Mouse (Mus musculus) heart, postnatal 4 days (tissue): ENCODE measurements around the gene Traf7. TPM values are rescaled to one million over a fixed set of nuclear protein-coding genes. Genes with fewer than 3 reads are reported as not detected.
A peak's percentile ranks its signal among the peaks of the same experiment; 100 is the strongest.

Source experiments
- DNase-seq: peaks from one replicate; pipeline ENCODE4 v3.0.0; 2021
- total RNA-seq, 2 experiments: library from RNA; stranded (reverse); gene quantifications; 2 replicates each; pipeline ENCODE4 v1.2.3; 2021

The Traf7 gene
- total RNA-seq, 2 experiments from 2014 or later, result 97.6 to 106 TPM

- DNase-seq, result no peak
Observed at GRCm38 (mm10) chr17:24477053-24477984, 50.4 kb downstream of the Traf7 start.

- no peak for DNase-seq
Observed at GRCm38 (mm10) chr17:24476022-24476776, 51.5 kb downstream of the Traf7 start.

- DNase-seq, result no peak
Observed at GRCm38 (mm10) chr17:24475586-24475985, 52.2 kb downstream of the Traf7 start.

DNA sequence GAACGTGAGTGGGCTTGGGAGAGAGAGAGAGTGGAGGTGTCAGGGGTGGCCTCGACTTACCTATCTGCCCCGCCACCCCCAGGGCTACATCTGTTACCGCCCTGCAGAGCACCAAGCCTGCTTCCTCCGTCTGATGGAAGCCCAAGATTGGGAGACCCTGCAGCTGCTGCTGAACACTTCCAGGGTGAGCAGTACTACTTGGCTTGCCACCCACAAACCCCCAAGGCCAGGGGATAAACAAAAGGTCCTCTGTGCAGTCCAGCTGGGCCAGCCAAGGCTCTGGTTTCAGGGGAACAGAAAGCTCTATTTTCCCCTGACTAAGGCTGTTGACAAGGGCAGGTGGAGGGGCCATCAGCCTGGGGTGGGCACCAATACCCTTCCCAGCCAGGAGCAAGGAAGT, 53.2 kb downstream of the Traf7 start:
- DNase-seq, result no peak

GRCm38 (mm10) chr17:24473612-24474275, 54.0 kb downstream of the Traf7 start, which contains the start of gene Bricd5:
Gene Bricd5, plus strand, starts transcription at chr17:24473884.
- no peak for DNase-seq

DNA sequence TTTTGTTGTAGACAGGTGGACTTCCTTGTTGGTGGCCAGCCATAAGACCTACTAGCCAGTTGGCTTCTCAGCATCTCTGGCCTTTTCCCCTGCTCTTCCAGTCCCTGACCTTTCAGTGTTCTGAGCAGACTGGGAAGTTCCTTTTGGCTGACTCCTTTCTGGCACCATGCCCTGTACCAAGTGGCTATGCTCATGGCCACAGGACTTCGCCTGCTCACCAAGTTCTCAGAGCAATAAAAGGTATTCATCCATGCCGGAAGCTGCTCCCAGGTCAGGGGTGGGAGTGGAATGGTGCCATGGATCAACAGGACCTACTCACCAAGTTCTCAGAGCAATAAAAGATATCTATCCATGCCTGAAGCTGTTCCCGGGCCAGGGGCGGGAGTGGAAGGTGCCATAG, 55.2 kb downstream of the Traf7 start:
- peak; percentile 63 for DNase-seq

DNA sequence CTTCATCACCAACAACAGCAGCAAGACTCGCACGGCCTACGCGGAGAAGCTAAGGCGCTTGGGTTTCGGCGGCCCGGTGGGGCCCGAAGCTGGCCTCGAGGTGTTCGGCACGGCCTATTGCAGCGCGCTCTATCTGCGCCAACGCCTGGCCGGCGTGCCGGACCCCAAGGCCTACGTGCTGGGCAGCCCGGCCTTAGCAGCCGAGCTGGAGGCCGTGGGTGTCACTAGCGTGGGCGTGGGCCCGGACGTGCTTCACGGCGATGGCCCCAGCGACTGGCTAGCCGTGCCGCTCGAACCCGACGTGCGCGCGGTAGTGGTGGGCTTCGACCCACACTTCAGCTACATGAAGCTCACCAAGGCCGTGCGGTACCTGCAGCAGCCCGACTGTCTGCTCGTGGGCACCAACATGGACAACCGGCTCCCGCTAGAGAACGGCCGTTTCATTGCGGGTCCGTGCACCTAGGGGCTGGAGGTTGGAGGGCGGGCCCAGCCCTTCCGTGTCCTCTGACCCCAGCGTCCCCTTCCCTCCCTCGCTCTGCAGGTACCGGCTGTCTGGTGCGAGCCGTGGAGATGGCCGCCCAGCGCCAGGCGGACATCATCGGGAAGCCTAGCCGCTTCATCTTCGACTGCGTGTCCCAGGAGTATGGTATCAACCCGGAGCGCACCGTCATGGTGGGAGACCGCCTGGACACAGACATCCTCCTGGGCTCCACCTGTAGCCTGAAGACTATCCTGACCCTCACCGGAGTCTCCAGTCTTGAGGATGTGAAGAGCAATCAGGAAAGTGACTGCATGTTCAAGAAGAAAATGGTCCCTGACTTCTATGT, 56.8 kb downstream of the Traf7 start:
- DNase-seq, result peak; percentile 50

- DNase-seq, result peak; percentile 98
Observed at GRCm38 (mm10) chr17:24469910-24470602, 57.7 kb downstream of the Traf7 start, which contains the start of the genes E4f1 and Pgp. Gene E4f1, minus strand, starts transcription at chr17:24470313. Gene Pgp, plus strand, starts transcription at chr17:24470392.

DNA sequence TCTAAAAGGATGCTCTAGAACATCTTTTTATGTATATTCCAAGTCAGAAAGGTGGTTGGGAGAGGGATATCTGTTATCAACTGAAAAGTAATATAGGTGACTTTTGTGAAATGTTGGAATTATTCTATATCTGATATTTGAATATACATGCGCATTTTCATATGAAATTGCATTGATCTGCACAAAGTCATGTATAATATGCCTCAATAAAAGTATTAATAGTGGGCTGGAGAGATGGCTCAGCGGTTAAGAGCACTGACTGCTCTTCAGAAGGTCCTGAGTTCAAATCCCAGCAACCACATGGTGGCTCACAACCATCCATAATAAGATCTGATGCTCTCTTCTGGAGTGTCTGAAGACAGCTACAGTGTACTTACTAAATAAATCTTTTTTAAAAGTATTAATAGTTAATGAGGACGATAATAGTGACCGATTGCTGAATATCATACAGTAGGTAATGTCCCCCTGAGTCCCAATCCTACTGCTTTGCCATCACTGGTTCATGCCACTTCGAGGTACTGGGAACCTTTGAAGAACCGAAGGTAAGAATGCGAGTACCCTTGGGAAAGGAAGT, 58.3 kb downstream of the Traf7 start:
- no peak for DNase-seq

GRCm38 (mm10) chr17:24468636-24469246, 59.0 kb downstream of the Traf7 start:
- DNase-seq, result no peak

- DNase-seq, result no peak
Observed at GRCm38 (mm10) chr17:24463374-24464133, 64.2 kb downstream of the Traf7 start.

- DNase-seq, result no peak
Observed at GRCm38 (mm10) chr17:24462932-24463331, 64.8 kb downstream of the Traf7 start.

DNA sequence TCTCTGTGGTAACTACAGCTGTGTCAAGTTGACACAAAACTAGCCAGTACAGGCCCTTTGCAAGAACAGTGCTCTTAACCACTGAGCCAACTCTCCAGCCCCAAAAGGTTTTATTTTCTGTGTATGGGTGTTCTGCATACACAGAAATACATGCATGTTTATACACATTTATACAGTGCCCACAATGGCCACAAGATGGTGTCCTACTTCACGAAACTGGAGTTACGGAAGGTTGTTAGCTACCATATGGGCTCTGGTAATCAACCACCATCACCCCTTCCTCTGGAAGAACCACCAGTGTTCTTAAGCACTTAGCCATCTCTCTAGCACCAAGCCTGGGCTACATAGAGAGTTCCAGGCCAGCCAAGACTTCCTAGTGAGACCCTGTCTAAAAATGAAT, 66.2 kb downstream of the Traf7 start:
- DNase-seq, result no peak

Other genes starting within 250 kb of the Traf7 start
- gene Abca17, start 176.9 kb downstream of the Traf7 start, total RNA-seq, result under 1 TPM in 1 of 2 experiments, not detected in 1; 0.05 TPM
- 10 to 100 TPM; 14.7 to 16.8 TPM for gene Abca3, start 176.0 kb downstream of the Traf7 start, total RNA-seq
- gene Rnps1, start 113.4 kb downstream of the Traf7 start, total RNA-seq, result 100 to 1,000 TPM; 130 to 135 TPM
- gene Eci1, start 101.3 kb downstream of the Traf7 start, total RNA-seq, result 100 to 1,000 TPM; 323 to 342 TPM
- 1 to 10 TPM; 1.0 to 1.5 TPM for gene Dnase1l2, start 84.8 kb downstream of the Traf7 start, total RNA-seq
- 10 to 100 TPM; 17.3 to 19.3 TPM for gene E4f1, start 57.6 kb downstream of the Traf7 start, total RNA-seq
- 10 to 100 TPM; 46.5 to 49.3 TPM for gene Pgp, start 57.5 kb downstream of the Traf7 start, total RNA-seq
- under 1 TPM in 1 of 2 experiments, not detected in 1; 0.29 TPM for gene Bricd5, start 54.1 kb downstream of the Traf7 start, total RNA-seq
- gene Mlst8, start 48.9 kb downstream of the Traf7 start, total RNA-seq, result 10 to 100 TPM; 14.9 to 16.3 TPM
- under 1 TPM; 0.34 to 0.91 TPM for gene Caskin1, start 39.3 kb downstream of the Traf7 start, total RNA-seq
- gene Rab26, start 6.3 kb upstream of the Traf7 start, total RNA-seq, result under 1 TPM; 0.27 to 0.38 TPM
- gene Pkd1, start 21.9 kb upstream of the Traf7 start, total RNA-seq, result 10 to 100 TPM; 50.1 to 52.6 TPM
- gene Tsc2, start 104.7 kb upstream of the Traf7 start, total RNA-seq, result 10 to 100 TPM; 82.9 to 87.9 TPM
- 1 to 10 TPM; 4.0 TPM for gene Nthl1, start 104.7 kb upstream of the Traf7 start, total RNA-seq
- 10 to 100 TPM; 61.8 to 75.0 TPM for gene Slc9a3r2, start 122.4 kb upstream of the Traf7 start, total RNA-seq
- not detected for gene Npw, start 130.5 kb upstream of the Traf7 start, total RNA-seq
- 10 to 100 TPM; 26.0 to 26.6 TPM for gene Zfp598, start 141.7 kb upstream of the Traf7 start, total RNA-seq
- gene Syngr3, start 162.0 kb upstream of the Traf7 start, total RNA-seq, result under 1 TPM; 0.14 to 0.27 TPM
- 10 to 100 TPM; 23.3 to 25.6 TPM for gene Gfer, start 168.2 kb upstream of the Traf7 start, total RNA-seq
- gene Noxo1, start 168.3 kb upstream of the Traf7 start, total RNA-seq, result 1 to 10 TPM; 1.9 to 2.1 TPM
- 10 to 100 TPM; 25.2 to 29.2 TPM for gene Tbl3, start 179.7 kb upstream of the Traf7 start, total RNA-seq
- not detected for gene Rnf151, start 190.1 kb upstream of the Traf7 start, total RNA-seq
- 100 to 1,000 TPM; 734 to 782 TPM for gene Rps2, start 190.2 kb upstream of the Traf7 start, total RNA-seq
- 100 to 1,000 TPM; 684 to 725 TPM for gene Ndufb10, start 196.5 kb upstream of the Traf7 start, total RNA-seq
- 10 to 100 TPM; 19.5 TPM for gene Rpl3l, start 199.9 kb upstream of the Traf7 start, total RNA-seq
- 10 to 100 TPM; 74.4 to 83.3 TPM for gene Msrb1, start 208.7 kb upstream of the Traf7 start, total RNA-seq
- gene Hs3st6, start 225.1 kb upstream of the Traf7 start, total RNA-seq, result under 1 TPM in 1 of 2 experiments, not detected in 1; 0.20 TPM